26 mouse cellular contexts compared by ENCODE assay signal in the genomic region with DNA sequence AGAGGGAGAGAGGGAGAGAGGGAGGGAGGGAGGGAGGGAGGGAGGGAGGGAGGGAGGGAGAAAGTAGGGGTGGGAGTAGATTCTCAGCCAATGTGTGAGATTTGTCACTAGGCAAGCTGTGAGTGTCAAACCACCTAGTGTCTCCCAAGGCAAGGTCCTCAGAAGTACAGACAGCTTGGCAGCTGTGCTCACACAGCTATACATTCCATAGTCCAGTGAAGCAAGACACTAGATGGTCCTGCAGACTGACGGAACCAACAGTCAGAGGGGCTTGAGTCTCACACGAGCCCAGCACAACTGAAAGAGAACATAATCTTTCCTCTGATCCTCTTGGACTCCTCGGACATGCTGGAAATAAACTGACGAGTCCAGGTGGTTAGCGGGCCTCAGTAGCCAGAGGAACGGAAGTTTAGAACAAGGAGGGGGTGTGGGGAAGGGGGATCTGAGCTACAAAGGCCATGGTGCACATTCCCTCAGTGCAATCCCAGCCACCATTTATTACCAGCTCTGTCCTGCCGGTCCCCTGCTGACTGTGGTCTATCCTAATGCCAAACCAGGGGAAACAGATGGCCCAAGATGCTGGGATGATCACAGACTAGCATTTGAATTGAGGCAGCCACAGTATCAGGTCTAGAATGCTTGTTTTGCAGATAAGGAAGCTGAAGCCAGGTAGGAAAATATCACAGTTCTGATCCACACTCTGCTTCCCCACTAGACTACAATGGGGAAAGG. TPM values are rescaled to one million over a fixed set of nuclear protein-coding genes. Genes with fewer than 3 reads are reported as not detected.
DNase-seq lines count a peak whose midpoint lies in the region; ATAC-seq and TF ChIP-seq lines count a peak whose summit lies in the region.
"Had no signal": no experiment of that assay in that cellular context is flagged by ENCODE, and none has a peak within 500 bp of the region (broad histone marks: within the 10 kb centered on the region; RNA-seq: fewer than 3 reads in every experiment).

No protein-coding gene starts in this region.

- H3K4me2 ChIP-seq in limb, embryonic 14.5 days (replicated peaks; ENCODE audit: low read depth, low read length, severe bottlenecking): no peak overlapping the region
- H3K4me2 ChIP-seq: heart, embryonic 12.5 days; neural tube, embryonic 13.5 days had no signal

- peaks cover 4% of the 10 kb centered on the region; the same call in 1 of the 2 replicates for H3K9me3 ChIP-seq in limb, embryonic 14.5 days (ENCODE audit: control insufficient read depth, low read length)
- 0 out of 2 replicates have a peak, but pooled peaks cover 2% of the 10 kb centered on the region for H3K9me3 ChIP-seq in limb, embryonic 10.5 days (replicated peaks)
- H3K9me3 ChIP-seq: heart, embryonic 12.5 days; neural tube, embryonic 13.5 days had no signal

- H3K9ac ChIP-seq in limb, embryonic 14.5 days (ENCODE audit: low read depth, low read length, severe bottlenecking): no peak overlapping the region
- H3K9ac ChIP-seq: forebrain, postnatal 0 days; heart, embryonic 12.5 days; neural tube, embryonic 13.5 days had no signal

- ATAC-seq in cerebellum, adult (ENCODE audit: insufficient number of reproducible peaks, low FRiP score, low TSS enrichment): peak; percentile 62; the same call in 1 of the 2 replicates
- ATAC-seq in limb, embryonic 14.5 days (ENCODE audit: low FRiP score, low read depth): peak; percentile 47; the same call in 1 of the 2 replicates
- ATAC-seq: activated CD4-positive, CD25-positive, alpha-beta regulatory T cell, adult 4 months; forebrain, postnatal 0 days; hindbrain, postnatal 0 days; lung, postnatal 0 days; midbrain, embryonic 16.5 days had no signal

- no peaks in the 10 kb centered on the region for H3K36me3 ChIP-seq in limb, embryonic 14.5 days (ENCODE audit: control insufficient read depth, insufficient read depth, low read length)
- H3K36me3 ChIP-seq in limb, embryonic 10.5 days: no peaks in the 10 kb centered on the region
- H3K36me3 ChIP-seq: heart, embryonic 12.5 days; midbrain, embryonic 10.5 days; neural tube, embryonic 13.5 days had no signal

- no peak for DNase-seq in cerebellum, postnatal 4 days (ENCODE audit: low spot score in 2 of 2)
- DNase-seq in limb, embryonic 14.5 days (ENCODE audit: low spot score): no peak
- DNase-seq in limb, embryonic 10.5 days (ENCODE audit: low spot score): no peak
- peak; percentile 59 for DNase-seq in cerebellum, adult 8-10 months
- DNase-seq in cerebellum, postnatal 36 days: peak; percentile 53 to 61
- no peak for DNase-seq in ovary, adult 18-20 months (ENCODE audit: low spot score)
- no peak for DNase-seq in left cerebral cortex, postnatal 14 days (ENCODE audit: low spot score in 2 of 2)
- DNase-seq: adrenal gland, adult 8-10 months; forebrain, postnatal 0 days; gastrocnemius, postnatal 14 days; heart, adult 18-20 months; heart, postnatal 10 days; kidney, adult 11 months; kidney, postnatal 14 days; left cerebral cortex, postnatal 4 days; thymus, adult 18-20 months; thymus, postnatal 36 days had no signal

- peaks cover 10% of the 10 kb centered on the region; the same call in 1 of the 2 replicates for H3K4me1 ChIP-seq in limb, embryonic 14.5 days (ENCODE audit: control insufficient read depth, insufficient read depth, low read length)
- H3K4me1 ChIP-seq in limb, embryonic 10.5 days: peaks cover 25% of the 10 kb centered on the region

- WGBS in limb, embryonic 14.5 days: 29% methylated on average over 7 of the region's 7 CpGs
- WGBS in limb, embryonic 10.5 days: 36% methylated on average over 7 of the region's 7 CpGs

- no peak overlapping the region for H3K27ac ChIP-seq in limb, embryonic 14.5 days (replicated peaks; ENCODE audit: low read depth, low read length)
- H3K27ac ChIP-seq in limb, embryonic 10.5 days: no peak overlapping the region; the same call in 1 of the 2 replicates
- H3K27ac ChIP-seq: hindbrain, postnatal 0 days; midbrain, embryonic 10.5 days; neural tube, embryonic 13.5 days had no signal

- H3K27me3 ChIP-seq in limb, embryonic 14.5 days (ENCODE audit: control insufficient read depth, insufficient read depth, low read length): no peaks in the 10 kb centered on the region
- H3K27me3 ChIP-seq in limb, embryonic 10.5 days (ENCODE audit: low read depth, poor library complexity, severe bottlenecking): no peaks in the 10 kb centered on the region
- H3K27me3 ChIP-seq: heart, embryonic 12.5 days; neural tube, embryonic 13.5 days had no signal

- intact Hi-C loops in left cerebral cortex, postnatal 14 days (cut with DNase I): no loop called here

- no peak overlapping the region for H3K4me3 ChIP-seq in limb, embryonic 14.5 days (replicated peaks; ENCODE audit: low read length)
- no peak overlapping the region for H3K4me3 ChIP-seq in limb, embryonic 10.5 days
- H3K4me3 ChIP-seq: heart, embryonic 12.5 days; midbrain, embryonic 10.5 days; myocyte; neural tube, embryonic 13.5 days had no signal

- TF ChIP-seq POLR2A in limb, embryonic 14.5 days (IDR thresholded peaks at IDR 0.05; ENCODE audit: borderline replicate concordance, extremely low read depth, insufficient read depth, insufficient read length): no peak

RNA-seq across cellular contexts. Expression of gene Bdh1, which starts 55.0 kb away (rescaled TPM):
- 39.1 and 43.9 TPM in 2 replicates for polyA plus RNA-seq in limb, embryonic 14.5 days (2012; rRNA removed)
- 27.2 and 28.5 TPM in 2 replicates for polyA plus RNA-seq in limb, embryonic 14.5 days (2014; fragmentation: Nextera tagmentation; extraction: Ambion mirVana)
- 9.5 and 11.4 TPM in 2 replicates for polyA plus RNA-seq in limb, embryonic 10.5 days (2016; fragmentation: Nextera tagmentation; extraction: Ambion mirVana)
- total RNA-seq in left cerebral cortex, postnatal 14 days (2021): 100 to 1,000 TPM; 233 to 253 TPM

Comparison
In these comparisons a context has a peak if more than half of its experiments do, and no peak if none do; other contexts are left out.
1. DNase-seq: peak in cerebellum, adult 8-10 months (single experiment) and cerebellum, postnatal 36 days (2 of 2); none in cerebellum, postnatal 4 days (0 of 2), limb, embryonic 14.5 days (single experiment), limb, embryonic 10.5 days (single experiment), ovary, adult 18-20 months (single experiment) and left cerebral cortex, postnatal 14 days (0 of 2).